Mouse (Mus musculus) retina, adult 2 months (tissue): ENCODE results near the gene Adcy5.

Source experiments
- DNase-seq: peaks from one replicate; pipeline ENCODE4 v3.0.0-alpha.2; 2012; ENCODE audit warnings: low read depth, low spot score

The Adcy5 gene

DNA sequence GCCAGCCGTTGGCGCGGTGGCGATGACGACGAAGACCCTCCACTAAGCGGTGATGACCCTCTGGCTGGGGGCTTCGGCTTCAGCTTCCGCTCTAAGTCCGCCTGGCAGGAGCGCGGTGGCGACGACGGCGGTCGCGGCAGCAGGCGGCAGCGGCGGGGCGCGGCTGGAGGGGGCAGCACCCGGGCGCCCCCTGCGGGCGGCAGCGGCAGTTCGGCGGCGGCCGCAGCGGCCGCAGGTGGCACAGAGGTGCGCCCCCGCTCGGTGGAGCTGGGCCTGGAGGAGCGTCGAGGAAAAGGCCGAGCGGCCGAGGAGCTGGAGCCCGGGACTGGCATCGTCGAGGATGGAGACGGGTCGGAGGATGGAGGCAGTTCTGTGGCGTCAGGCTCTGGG lies 1.6 kb downstream of the Adcy5 start:
- no peak for DNase-seq

DNA sequence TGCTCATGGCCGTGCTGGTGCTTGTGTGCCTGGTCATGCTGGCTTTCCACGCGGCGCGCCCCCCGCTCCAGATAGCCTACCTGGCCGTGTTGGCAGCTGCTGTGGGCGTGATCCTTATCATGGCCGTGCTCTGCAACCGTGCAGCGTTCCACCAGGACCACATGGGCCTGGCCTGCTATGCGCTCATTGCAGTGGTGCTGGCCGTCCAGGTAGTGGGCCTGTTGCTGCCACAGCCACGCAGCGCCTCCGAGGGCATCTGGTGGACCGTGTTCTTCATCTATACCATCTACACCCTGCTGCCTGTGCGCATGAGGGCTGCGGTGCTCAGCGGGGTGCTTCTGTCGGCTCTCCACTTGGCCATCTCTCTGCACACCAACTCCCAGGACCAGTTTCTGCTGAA lies 2.2 kb downstream of the Adcy5 start:
- DNase-seq = no peak

- DNase-seq = no peak
These were observed 4.9 kb downstream of the Adcy5 start for GRCm38 (mm10) chr16:35159532-35159931.

DNA sequence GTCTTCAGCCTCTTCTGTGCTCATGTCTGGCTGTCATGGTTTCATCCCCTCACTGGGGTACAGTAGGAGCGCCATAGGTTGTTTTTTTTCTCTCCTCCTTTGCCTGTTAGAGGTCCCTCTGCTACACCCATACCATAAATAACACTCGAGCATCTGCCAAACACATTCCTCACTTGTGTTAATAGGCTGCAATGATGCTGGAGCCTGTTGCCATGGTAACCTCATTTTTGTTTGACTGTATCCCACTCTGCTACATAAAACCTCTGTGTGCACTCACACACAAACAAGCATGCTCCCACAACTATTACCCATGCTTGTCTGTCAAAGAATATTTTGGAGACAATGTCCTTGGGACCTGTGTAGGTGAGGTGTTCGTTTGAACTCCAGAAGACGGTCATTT lies 5.3 kb downstream of the Adcy5 start:
- DNase-seq = no peak

DNA sequence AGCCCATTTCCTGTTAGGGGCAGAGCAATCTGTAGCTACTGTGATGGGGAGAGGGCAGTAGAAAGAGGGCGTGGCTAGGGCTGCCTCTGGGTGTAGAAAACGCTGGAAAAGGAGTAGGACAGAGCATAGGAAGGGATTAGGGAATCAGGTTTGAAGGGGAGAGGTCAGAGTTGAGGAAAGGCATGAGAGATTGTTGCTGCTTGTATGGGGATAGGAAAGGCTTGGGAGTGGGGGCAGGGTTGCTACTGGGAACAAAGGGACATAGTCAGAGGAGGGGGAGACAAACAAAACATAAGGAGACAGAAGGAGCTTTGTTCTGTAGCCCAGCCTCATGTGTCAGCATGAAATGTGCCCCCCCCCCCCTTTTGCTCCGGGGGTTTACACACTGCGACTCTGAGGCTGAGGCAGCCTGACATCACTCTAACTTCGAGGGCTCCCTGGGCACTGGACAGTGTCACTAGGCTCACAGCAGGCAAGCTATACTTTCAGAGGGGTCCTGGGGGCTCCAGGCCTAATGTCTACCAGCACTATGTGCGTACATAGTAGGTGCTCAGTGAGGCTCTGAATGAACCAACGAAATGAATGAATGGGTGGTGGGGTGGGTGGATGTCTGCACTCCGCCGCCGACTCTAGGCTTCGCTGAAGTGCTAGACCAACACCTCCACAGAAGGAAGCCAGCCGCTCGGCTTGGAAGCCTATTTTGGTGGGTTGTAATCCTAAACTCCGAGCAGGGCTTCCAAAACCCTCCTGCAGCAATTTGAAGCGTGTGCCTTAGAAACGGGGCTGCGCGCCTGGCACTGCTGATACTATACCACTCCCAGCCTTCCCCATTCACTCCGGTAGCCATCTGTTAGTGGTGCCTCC lies 9.9 kb downstream of the Adcy5 start:
- no peak for DNase-seq

DNA sequence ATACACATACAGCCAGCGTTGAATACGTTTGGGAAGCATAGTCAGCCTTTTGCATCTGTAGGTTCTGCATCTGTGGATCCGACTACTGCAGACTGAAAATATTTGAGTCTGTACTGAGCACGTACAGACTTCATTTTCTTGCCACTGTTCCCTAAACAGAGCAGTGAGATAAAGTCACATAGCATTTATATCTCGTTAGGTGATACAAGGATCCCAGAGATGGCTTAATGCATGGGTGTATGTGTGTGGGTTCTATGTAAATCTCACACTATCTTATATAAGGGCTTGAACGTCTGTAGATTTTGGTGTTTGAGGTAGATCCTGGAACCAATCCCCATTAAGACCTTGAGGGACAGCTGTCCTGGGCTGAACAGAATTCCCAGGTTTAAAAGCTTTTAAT lies 10.7 kb downstream of the Adcy5 start:
- no peak for DNase-seq

GRCm38 (mm10) chr16:35165788-35166187 lies 11.1 kb downstream of the Adcy5 start:
- no peak for DNase-seq

DNA sequence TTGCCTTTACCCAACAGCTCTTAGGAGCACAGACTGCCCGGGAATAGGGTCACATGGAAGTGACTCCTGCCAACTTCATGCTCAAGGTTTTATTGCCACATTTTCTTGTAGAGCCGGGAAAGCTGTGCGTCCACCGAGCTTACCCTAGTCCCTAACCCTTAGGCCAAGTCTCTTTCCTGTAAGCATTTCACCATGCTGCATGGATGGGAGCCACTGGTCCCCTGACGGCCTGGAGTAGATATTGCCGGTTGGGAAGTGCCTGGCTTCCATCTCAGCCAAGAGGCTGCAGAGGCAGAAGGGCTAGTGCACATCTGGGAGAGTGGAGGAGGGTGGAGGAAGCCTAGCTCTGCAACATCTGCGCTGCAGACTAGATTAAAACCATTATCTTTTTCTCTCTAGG lies 14.8 kb downstream of the Adcy5 start:
- no peak for DNase-seq

- DNase-seq = no peak
These were observed 17.5 kb downstream of the Adcy5 start for GRCm38 (mm10) chr16:35172195-35172594.

DNA sequence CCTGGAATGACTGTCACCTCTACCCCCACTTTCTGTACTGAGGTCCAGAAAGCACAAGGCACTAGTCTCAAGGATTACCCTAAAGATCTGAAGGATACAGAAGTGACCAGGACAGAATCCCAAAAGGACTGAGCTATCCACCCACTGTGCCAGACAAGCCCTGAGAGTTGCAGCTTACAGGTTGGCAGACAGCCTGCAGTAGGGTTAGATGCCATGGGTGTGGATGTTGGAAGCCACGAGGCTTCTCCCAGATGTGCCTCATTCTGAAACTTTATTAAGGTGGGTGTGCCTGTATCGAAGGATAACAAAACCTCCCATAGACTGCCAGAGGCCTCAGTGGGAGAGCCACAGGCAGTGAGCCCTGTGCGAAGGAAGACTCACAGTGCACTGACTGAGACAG lies 23.8 kb downstream of the Adcy5 start:
- no peak for DNase-seq

DNA sequence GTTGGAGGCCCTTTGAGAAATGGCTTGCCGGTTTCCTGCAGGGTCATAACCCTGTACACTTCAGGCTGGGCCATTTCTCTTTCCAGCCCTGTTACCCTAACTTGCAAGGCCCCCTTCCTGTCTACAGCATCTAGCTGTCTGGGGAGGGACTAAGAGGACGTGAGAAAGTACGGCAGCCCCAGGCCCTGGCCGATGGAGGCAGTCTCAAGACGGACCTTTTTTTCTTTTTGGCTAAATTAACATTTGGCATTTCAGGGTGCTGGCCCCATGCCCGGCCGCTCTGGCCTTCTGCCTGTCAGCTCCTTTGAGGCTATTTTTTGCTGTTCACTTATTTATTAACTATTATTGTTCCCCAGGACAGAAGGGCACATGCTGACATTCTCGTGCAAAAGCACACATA lies 24.4 kb downstream of the Adcy5 start:
- no peak for DNase-seq

DNA sequence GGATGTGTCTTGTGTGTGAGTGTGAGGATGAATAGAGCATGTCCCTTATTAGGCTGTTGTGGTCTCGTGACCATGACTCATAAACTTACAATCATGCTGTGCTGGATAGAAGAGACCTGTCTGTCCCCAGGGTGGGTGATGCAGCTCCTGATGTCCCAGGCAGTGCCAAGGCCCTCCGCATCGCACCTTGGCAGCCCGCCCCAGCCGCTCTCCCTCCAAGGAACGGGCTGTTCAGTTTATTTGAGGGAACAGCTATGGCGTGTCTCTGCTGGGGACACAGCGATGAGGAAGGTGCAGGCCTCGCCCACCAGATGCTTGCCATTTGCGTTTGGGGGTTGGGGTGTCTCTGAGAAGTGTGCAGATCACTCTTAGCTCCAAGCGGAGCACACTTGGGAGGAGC lies 28.5 kb downstream of the Adcy5 start:
- no peak for DNase-seq

- no peak for DNase-seq
These were observed 33.4 kb downstream of the Adcy5 start for GRCm38 (mm10) chr16:35188111-35188510.

DNA sequence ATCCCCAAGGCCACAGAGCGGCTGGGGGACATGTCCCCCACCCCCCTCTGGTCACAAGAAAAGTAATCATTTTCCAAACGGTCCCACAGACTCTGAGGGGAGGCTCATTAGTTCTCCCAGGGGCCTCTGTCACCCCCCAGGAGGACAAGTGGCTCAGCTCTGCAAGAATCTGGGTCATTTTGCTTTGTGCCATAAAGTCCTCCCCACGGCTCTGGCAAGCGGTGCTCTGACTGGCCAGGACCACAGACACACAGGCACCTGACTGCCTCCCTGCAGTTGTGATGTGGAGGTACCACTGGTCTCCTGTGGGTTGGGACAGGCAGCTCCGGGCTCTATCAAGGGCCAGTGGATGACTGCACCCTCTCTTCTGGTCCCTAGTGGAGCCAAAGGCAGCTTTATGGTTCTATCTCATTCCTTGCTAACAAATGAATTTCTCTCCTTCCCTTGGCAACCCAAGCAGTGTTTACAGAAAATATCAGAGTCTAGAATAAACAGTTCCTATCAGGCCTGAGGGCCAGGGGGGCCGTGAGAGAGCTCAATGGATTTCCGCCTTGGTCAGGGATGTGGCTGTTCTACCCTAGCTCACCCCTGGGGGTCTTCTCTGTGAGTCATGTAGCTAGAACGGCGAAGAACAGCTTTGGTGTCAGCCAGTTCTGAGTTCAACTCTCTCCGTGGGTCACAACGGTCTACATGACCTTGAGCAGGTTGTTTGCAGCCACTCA lies 34.9 kb downstream of the Adcy5 start:
- no peak for DNase-seq

DNA sequence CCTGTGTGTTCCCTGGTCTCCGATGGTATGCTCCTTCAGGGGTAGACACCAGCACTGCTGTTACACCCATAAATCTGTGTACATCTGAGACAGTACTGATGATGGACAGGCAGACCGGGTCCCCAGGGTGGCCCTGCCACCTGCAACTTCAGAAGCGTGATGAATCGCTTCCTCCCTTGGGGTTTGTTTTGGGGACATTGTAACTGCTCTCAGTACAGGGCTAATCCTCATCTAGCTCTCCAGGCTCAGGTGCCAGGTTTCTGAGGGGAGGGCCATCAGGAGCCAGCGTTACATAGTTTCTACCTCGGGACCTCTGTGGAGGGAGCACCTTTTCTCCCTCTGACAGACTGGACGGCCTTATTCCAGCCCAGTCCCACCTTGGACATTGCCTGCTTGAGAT lies 36.1 kb downstream of the Adcy5 start:
- no peak for DNase-seq

- DNase-seq = no peak
These were observed 36.6 kb downstream of the Adcy5 start for GRCm38 (mm10) chr16:35191271-35191670.

DNA sequence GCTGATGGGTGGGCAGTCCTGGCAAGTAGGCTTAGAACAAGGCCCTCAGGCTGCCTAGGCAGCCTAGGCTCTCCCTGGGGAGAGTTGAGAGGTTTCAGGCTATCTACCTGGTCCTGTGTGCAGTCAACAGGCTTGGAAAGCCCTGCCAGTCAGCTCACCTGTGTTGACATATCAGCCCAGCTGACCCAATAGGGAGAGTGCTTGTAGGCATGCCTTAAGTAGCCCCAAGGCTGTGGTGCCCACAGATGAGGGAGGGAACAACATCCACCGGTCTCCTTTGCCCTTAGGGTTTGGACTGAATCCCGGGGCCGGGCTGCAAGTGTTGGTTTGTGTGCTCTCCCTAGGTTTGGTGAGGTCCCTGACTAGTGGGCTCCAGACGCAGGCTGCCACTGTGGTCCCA lies 37.8 kb downstream of the Adcy5 start:
- no peak for DNase-seq

- no peak for DNase-seq
These were observed 38.7 kb downstream of the Adcy5 start for GRCm38 (mm10) chr16:35193357-35193756.

GRCm38 (mm10) chr16:35199721-35200431 lies 45.2 kb downstream of the Adcy5 start:
- DNase-seq = no peak

- no peak for DNase-seq
These were observed 45.9 kb downstream of the Adcy5 start for GRCm38 (mm10) chr16:35200432-35201142.

DNA sequence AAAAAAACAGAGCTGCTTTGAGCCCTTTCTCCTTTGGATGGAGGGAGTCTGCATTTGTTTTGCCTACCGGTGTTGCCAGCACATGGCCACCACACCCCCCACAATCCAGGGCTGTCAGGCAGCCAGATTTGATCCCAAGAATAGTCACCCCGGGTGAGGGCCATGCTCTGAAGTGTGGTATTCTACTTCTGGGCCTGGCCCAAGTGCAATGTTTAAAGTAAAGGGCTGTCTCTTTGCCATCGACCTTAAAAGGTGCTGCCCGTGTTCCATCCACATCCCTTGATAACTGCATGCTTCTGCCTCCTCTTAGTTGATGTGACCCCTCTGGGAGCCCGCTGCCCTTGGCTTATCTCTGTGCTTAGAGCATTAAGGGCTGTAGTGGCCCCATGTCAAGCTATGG lies 46.6 kb downstream of the Adcy5 start:
- no peak for DNase-seq

GRCm38 (mm10) chr16:35203511-35203910 lies 48.8 kb downstream of the Adcy5 start:
- DNase-seq = no peak
